Mouse (Mus musculus) right cerebral cortex, postnatal 36 days (tissue): Measurements from ENCODE around the gene Rac1.
"Not testable (repeated sequence)": the region's sequence is repeated elsewhere in the genome, so short reads cannot be mapped to it uniquely, and the experiment has no call there.

Source experiments
- DNase-seq, 2 experiments: peaks; one replicate each; pipeline ENCODE4 v3.0.0; 2022; ENCODE audit warnings: low spot score in 2 of 2, mixed read lengths in 1 of 2

Gene Rac1

DNA sequence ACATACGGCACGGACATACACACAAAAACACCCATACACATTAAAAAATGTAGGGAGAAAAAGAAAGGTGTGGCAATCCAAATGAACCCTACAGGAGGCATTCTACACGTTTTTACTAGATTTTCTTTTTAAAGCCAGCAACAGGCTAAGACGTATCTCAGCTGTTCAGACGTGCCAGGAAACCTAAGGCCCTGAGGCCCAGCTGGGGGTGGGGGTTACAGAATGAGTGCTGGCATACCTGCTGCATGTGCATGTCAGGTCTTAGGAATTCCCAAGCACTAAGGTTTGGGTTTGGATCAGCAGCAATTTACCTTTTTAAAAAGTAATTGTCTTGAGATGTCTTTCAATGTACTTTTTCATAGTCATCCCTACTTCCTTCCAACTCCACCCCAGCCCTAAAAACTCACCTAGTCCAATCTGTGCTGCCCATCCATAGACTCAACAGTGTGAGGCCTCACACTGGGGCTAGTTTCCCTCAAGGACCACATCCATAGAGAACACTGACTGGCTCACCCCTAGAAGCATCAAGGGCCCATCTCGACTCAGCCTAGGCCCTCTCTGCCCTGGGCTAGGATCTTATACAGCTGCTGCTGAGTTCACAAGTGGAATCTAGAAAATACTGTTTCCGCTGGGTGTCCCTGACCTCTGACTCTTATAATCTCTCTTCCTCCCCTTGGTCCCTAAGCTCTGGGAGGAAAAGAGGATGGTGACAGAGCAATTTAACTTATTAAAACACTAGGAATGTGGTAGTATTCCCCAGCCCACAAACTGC lies 2.2 kb downstream of the Rac1 start:
- no peak for DNase-seq

DNA sequence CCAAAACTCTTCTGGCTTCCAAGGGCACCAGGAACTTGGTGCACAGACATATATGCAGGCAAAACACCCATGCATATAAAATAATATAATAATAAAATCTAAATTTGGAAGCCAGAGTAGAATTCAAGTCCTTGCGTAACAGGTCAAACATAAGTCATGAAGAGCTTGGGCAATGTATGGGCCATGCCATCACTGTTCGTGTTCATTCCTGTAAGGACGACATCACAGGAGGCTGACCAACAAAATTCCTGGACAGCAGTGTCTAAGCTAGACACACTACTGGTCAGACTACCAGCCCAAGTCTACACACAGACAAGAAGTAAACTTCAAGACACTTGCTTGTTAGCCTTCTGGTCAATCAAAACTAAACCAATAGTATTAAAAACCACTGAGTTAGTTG lies 5.0 kb downstream of the Rac1 start:
- DNase-seq: no peak

DNA sequence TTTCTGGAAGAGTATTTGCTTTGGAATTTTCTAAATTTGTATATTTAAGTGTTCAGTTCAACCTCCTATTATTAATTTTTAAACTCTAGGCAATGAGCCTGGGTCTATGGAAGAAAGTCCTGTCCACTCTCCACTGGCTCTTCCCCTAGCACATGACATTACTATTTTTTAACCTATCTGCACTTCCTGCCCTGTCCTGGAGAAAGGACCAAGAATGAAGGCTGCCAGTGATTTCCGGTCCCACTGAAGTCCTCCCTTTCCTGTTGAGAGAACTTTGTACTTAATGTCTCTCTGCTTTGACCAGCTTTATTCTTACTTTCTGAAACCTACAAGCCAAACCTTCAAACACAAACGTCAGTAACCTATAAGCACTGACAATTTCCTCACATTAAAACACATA lies 7.4 kb downstream of the Rac1 start:
- DNase-seq: no peak

DNA sequence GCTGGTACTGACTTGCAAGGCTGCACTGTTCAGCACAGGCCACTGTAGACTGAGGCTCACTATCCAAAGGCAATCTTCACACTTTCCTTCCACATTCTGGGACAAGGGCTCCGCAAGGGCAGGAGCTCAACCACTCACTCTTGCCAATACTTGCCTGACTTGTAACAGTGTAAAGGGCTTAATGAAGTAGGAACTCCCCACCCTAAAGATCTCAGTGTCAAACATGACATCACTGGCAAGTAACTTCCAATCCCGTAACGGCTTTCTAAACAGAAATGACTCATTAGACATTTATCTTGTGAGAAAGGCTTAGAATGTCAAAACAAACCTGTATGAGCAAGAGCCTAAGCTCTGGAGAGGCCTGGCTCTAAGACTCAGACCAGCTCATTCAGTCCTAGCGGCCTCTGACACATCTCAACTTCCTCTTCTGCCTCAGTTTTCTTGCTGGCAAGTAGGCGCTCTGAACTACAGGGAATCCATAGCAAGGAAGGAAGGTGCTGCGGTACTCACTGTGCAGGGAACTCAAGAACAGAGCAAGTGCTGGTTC lies 9.7 kb downstream of the Rac1 start:
- no peak for DNase-seq

DNA sequence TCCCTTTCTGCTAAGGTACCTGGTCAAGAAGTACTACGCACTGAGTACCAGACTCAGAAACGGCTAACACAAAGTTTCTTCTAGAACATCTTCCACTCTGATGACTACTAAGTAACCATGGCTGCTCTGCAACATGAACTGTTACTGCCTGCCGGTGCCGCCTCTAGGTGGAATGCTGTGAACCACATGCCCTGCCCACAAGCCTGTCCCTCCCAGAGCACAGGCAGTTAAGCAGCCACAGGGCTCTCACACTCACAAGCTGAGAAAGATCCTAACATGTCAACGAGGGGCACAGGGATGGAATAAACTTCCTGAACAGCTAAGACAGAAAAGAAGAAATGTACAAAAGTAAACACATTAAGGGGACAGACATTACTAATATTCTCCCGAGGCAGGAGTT lies 10.4 kb downstream of the Rac1 start:
- DNase-seq: no peak

DNA sequence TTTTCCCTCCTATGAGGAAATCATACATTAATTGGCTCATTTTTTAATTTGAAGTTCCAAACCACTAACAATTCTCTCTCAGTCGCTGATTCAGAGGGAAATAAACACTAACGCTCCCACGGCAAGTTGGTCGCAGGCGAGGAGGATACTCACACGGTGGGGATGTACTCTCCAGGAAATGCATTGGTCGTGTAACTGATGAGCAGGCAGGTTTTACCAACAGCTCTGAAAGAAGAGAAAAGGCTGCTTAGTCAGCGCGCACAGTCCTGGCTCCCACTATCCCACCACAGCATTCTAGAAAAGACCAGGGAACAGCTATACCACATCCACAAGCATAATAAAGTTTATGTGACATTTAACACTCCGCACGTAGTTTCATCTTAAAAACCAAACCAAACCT lies 10.8 kb downstream of the Rac1 start:
- no peak for DNase-seq

DNA sequence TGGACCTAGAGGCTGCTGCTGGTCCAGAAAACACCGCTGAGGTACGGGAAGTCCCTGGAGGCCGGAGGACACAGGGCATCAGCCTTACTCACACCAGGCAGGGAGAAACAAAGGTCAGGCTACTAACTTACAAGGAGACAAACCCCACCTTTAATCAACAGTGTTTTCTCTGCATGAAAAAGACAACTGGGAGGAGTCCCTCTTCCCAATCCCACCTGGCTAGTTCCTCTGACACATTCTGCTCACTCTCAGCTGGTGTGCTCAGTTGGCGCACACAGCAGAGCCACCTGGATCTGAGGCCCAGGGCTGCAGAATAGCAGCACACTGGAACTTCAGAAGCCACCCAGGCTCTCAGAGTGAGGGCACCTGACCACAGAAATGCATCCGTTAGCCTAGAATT lies 13.0 kb downstream of the Rac1 start:
- no peak for DNase-seq

DNA sequence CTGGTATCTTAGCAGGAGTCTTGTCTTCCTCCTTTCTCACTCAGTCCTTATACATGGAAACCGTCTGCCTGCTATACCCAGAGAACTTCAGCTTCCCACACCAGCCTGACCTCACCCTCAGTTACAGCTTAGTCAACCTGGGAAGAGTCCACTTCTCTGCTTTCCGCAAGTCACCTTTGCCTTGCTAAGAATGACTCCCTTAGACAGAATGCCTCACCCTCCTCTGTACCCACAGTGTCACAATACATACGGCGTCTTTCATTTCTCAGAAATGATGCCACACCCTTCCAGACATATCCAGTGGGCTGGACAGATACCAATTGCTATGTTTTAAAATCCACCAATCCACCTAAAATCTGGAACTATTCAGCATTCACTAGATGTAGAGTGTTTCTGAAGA lies 15.5 kb downstream of the Rac1 start:
- DNase-seq: no peak

DNA sequence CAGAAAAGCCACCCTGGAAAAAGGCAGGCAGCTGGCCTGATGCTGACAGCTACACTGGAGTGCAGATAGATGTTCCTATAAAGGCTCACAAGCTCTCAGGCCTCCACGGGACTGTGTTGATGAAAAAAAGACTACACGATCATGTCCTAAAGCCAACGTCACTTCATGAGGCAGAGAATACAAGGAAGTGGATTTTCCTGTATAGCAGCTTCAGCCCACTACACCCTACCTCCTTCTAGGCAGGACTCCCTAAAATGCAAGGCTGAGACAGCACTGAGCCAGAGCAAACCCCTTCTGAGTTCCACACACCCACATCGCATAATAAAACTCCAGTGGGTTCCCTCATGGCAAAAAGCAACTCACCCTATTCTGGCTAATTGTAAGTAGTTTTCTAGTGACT lies 16.3 kb downstream of the Rac1 start:
- DNase-seq: no peak

DNA sequence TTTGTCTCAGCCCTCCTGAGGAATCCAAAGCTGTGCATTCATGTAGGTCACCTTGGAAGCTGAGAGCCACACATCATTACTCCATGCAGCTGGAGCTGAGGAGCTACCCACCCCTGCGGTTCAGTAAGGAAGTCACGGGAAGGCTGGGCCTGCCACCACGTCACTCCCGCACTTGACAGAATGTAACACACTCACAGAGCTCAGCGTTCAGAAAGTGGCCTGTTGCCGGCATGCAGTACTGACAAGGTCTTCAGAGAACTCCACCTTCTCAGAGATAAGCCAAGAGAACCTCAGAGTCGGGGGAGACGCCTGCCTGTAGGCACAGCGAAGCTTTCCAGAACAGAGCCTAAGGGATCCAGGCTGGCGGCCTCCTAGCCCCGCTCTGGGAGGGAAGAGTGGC lies 18.1 kb downstream of the Rac1 start:
- DNase-seq: no peak

DNA sequence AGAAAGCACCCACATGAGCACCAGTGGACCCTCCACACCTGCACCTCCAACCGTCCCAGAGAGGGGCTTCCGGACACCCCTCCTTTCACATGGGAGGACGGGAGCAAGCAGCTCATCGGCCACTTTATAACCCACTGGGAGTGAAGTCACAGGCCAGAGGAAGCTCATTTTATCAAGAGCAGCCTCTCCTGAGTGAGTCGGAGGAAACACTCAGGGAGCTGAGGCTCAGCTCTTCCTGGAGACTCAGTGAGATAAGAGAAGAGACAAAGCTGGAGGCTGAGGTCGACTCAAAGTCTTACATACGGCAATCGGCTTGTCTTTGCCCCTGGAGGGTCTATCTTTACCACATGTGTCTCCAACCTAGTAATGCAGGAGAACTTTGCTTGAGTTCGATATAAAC lies 18.5 kb downstream of the Rac1 start:
- no peak for DNase-seq

DNA sequence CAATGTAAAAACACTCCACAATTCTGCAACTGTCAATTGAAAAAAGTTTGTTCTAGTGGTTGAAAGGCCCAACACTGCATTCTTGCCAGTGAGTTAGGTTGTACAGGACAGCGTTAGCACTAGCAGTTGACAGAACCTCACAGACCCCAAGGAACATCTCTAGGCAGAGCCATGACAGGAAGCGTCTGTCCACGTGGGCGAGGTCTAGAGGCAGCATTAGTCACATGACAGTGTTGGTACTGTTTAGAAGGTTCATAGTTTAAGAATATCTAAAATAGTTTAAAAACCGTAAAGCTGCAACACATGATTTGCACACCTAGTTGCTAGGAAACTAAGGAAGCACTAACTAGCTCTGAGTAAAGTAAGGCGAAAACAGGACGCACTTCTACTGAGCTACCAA lies 22.3 kb downstream of the Rac1 start:
- no peak for DNase-seq

DNA sequence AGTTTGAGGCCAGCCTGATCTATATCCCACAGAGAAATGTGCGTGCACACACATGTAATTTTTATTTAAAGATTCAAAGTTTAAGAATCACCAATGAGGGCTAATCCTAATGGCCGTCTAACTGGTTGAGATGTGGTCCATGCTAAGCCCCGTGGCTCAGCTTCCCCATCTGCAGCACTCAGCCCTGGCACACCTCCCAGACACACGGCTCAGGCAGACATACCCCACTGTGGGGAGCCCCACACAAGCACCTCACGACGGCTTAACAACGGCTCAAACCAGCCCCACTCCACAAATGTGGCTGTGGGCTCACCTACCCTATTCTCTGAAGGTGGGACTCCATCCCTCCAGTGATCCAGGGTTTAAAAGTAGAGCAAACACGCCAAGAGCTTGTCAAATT lies 22.8 kb downstream of the Rac1 start:
- DNase-seq: no peak

DNA sequence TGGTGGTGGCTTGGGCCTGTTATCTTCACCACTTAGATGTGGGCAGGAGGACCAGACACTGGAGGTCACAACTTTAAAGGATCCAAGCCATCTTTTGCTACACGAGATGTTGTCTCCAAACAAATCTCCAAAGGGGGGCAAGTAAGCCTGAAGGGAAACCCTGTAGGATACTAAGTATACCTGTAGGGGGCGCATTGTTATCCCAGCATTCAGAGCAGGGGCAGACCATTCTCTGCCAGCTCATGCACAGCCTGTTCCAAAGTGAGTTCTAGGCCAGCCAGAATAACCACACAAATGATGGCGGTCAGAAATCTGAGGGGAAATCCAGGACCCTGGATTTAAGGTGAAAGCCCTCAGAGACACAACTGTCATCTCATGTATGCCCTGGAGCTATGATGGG lies 23.4 kb downstream of the Rac1 start:
- DNase-seq: no peak

DNA sequence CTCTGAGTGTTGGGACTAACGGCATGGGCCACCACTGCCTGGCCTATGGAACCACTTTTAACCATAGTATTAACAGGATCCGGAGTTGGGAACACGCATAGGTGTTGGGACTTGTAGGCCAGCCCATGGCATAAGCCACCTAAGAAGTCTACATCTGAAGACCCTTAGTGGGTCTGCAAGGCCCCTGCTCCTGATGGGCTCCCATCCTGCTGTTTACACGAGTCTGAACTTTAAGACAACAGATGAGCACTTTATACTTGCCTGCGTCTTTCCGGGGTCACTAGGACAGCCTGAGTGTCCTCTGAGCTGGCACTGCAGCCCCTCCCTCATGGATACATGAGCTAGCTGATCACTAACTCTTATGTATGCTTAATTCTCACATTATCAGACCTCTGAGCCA lies 24.1 kb downstream of the Rac1 start:
- DNase-seq: no peak

DNA sequence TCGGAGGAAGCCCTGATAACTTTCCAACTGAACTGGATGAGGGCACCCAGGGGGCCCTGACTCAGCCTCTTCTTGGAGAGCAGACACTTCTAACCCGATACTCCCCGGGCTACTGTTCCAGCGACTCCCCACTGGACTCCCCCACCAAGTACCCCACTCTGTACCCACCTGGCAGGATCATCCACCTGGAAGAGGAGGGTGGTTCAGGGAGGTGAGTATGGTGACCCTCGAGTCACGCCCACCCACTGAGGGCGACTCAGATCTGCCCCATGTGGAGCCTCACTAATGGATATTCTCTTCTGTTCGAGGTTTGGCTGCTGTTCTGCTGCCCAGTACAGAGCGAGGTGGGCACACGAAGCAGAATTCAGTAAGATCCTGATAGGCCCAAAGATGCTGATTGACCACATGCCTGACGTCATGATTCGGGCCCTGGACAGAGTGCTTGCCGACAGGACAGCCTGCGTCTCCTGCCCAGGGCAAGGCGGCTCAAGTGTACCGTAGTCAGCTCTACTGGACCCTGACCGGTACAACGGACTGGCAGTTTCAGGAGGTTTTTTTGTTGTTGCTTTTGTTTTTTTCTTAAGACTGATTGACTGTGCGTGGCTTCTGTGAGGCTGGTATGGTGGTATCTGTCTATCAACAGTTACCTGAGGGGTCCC lies 24.8 kb downstream of the Rac1 start:
- no peak for DNase-seq

DNA sequence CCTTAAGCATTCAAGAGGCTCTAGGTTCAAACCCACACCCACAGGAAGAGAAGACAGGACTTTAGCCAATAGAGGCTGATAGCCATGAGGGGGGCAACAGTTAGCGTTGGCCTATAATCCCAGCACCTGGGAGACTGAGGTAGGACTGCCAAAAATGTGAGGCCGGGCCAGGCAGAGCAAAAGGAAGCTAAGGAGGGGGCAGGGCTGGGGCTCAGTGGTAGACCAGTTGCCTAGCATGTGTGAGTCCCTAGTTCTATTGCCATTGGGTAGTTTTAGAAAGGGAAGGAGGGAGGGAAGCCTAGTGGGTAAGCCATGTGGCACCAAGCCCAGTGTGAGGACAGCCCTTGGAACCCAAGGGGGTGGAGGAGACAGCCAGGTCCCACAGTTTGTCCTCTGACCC lies 26.2 kb downstream of the Rac1 start:
- no peak for DNase-seq

DNA sequence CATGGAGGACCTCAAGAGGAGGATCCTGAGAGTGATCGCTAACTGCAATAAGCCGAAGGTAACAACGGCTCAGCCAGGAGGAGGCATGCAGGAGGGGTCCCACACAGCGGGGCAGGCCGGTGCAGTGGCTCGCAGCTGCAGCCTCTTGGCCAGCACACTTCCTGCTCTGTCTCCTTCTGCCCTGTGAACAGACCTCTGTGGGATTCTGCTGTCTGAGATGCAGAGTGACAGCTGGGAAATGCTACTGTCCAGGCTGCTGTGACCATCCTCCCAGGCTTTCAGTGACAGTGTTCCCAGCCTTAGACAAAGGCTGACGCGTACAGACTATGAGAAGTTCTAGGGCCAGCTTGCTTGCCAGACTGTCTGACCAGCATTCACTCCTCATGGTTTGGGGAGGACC lies 26.7 kb downstream of the Rac1 start:
- DNase-seq: no peak

DNA sequence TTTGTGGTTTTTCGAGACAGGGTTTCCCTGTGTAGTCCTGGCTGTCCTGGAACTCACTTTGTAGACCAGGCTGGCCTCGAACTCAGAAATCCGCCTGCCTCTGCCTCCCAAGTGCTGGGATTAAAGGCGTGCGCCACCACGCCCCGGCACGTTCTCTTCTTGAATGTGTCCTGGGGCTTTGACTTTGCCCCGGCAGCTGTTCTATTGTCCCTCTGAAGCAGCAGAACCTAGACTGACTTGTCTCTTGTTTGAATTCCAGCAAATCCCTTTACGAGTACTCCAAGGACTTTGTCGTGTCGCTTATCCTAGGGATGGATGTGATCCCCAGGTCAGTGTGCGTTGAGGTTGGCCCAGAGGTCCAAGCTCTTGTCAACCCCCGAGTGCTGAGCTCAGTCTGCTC lies 27.1 kb downstream of the Rac1 start:
- not testable (repeated sequence) for DNase-seq

DNA sequence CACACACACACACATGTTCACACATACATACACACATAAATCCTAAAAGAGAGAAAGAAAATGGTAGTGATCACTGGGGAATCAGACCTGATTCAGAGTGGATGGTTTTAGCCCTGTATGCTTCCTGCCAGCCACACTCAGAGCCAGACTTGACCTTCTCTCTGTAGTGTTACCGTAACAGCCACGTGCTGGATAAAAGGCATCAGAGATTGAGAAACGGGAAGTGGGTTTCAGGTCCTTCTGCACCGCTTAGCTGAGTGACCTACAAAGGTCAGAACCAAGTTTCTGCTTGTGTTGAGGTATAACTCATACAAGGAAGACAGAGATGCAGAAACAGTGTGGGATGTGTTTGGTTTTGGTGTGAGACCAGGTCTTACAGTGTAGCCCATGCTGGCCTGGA lies 28.1 kb downstream of the Rac1 start:
- no peak for DNase-seq

DNA sequence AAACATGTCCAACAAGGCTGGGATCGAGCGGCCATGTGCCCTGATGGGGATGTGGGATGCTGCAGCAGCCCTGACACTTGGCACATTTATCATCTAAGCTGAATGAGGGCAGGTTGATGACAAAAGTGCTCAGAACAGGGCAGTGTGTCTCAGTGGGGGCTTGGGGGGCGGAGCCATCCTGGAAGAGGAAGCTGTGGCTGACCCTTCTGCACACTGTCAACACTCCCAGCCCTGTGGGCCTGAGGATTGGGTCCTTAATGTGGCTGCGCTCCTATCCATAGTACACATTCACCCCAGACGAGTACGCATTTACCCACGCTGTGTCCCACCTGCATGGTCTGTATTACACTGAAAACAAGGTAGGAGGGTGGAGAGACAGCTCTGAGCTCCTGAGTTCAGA lies 28.6 kb downstream of the Rac1 start:
- DNase-seq: no peak

DNA sequence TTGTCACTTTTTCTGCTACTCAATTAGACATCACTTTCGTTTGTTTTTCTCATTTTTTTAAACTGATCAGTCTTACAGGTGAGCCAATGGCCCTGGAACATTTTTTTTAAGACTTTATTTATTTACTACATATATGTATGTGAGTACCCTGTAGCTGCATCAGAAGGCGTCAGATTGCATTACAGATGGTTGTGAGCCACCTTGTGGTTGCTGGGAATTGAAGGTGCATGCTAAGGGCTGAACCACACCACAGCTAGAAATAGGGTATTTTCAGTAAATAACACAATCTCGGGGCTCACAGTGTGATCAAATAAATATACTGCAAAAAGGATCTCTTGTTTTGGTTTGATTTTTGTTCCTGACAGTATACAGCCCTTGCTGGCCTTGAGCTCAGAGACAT lies 30.4 kb downstream of the Rac1 start:
- no peak for DNase-seq

DNA sequence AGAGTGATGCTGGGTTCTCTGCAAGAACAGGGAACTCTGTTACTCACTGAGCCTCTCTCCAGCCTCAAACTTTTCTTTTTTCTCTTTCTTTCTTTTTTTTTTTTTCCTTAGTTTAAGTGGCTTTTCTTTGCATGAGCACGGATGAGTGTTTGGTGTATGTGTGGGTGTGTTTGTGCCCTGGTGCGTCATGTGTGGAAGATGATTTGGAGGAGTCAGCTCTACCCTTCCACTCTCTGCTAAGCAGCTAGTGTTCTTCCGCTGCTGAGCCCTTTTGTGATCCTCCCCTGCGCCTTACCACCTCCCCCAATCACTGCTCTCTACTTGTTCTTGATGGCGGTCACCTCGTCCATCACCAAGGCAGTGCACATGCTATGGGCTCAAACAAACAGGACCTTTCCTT lies 32.1 kb downstream of the Rac1 start:
- DNase-seq: no peak

DNA sequence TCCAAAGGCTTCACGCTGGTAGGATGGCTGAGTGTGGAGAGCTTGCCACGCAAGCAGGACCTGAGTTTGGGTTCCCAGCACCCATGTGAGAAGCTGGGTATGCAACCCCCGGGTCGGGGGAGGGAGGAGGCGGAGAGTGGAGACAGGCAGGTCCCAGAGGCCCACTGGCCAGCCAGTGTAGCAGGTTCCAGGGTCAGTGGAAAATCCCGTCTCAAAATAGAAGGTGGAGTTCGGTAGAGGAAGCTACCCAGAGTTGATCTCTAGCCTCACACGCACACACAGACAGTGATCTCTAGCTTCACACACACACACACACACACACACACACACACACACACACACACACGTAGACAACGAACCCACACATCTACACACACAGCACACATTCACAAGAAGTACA lies 34.7 kb downstream of the Rac1 start:
- DNase-seq: no peak
